Mouse (Mus musculus) 3T3-L1 (cell line): ENCODE data around the gene B4gat1.

Experiments used
- DNase-seq: peaks from one replicate; pipeline ENCODE4 v3.0.0-alpha.2; 2015; ENCODE audit warnings: low read depth, low spot score

Gene B4gat1

GRCm38 (mm10) chr19:5038709-5039156, at the start of gene B4gat1, which contains the start of gene AC124502.3:
TSS of gene B4gat1 (plus strand) at chr19:5038826.
TSS of gene AC124502.3 (plus strand) at chr19:5038891.
- peak; percentile 92 for DNase-seq

GRCm38 (mm10) chr19:4989013-4989412, 49.6 kb upstream of the B4gat1 start:
- DNase-seq, result peak; percentile 88

GRCm38 (mm10) chr19:4989434-4990255, 49.0 kb upstream of the B4gat1 start:
- DNase-seq, result no peak

GRCm38 (mm10) chr19:4990256-4990625, 48.4 kb upstream of the B4gat1 start, which contains the start of gene Npas4:
TSS of gene Npas4 (minus strand) at chr19:4990316.
- DNase-seq, result no peak

- no peak for DNase-seq
Observed at GRCm38 (mm10) chr19:4990716-4991115, 47.9 kb upstream of the B4gat1 start.

GRCm38 (mm10) chr19:4992371-4992770, 46.3 kb upstream of the B4gat1 start:
- DNase-seq, result peak; percentile 39

GRCm38 (mm10) chr19:4992904-4993303, 45.7 kb upstream of the B4gat1 start:
- peak; percentile 97 for DNase-seq

- no peak for DNase-seq
Observed at GRCm38 (mm10) chr19:4994043-4994442, 44.6 kb upstream of the B4gat1 start.

- DNase-seq, result no peak
Observed at GRCm38 (mm10) chr19:4999445-5000140, 39.0 kb upstream of the B4gat1 start.

- peak; percentile 90 for DNase-seq
Observed at GRCm38 (mm10) chr19:5001666-5002406, 36.8 kb upstream of the B4gat1 start.

GRCm38 (mm10) chr19:5003644-5004043, 35.0 kb upstream of the B4gat1 start:
- peak; percentile 53 for DNase-seq

- DNase-seq, result peak; percentile 88
Observed at GRCm38 (mm10) chr19:5004925-5005324, 33.7 kb upstream of the B4gat1 start.

GRCm38 (mm10) chr19:5013138-5013537, 25.5 kb upstream of the B4gat1 start:
- peak; percentile 76 for DNase-seq

- peak; percentile 90 for DNase-seq
Observed at GRCm38 (mm10) chr19:5014961-5015398, 23.6 kb upstream of the B4gat1 start.

GRCm38 (mm10) chr19:5016221-5016742, 22.3 kb upstream of the B4gat1 start:
- DNase-seq, result peak; percentile 89

GRCm38 (mm10) chr19:5016782-5017181, 21.8 kb upstream of the B4gat1 start:
- DNase-seq, result peak; percentile 88

GRCm38 (mm10) chr19:5017611-5018010, 21.0 kb upstream of the B4gat1 start:
- peak; percentile 96 for DNase-seq

- DNase-seq, result peak; percentile 72
Observed at GRCm38 (mm10) chr19:5018191-5018590, 20.4 kb upstream of the B4gat1 start.

GRCm38 (mm10) chr19:5021416-5021815, 17.2 kb upstream of the B4gat1 start:
- no peak for DNase-seq

- peak; percentile 95 for DNase-seq
Observed at GRCm38 (mm10) chr19:5023621-5024479, 14.8 kb upstream of the B4gat1 start, which contains the start of gene Slc29a2. TSS of gene Slc29a2 (plus strand) at chr19:5023860.
